Mouse (Mus musculus) intestine, embryonic 14.5 days (tissue): ENCODE results near the gene 1600002K03Rik. TPM values are rescaled to one million over a fixed set of nuclear protein-coding genes. Genes with fewer than 3 reads are reported as not detected.
A peak's percentile ranks its signal among the peaks of the same experiment; 100 is the strongest.

Experiments used
- ATAC-seq: fragments of 200-750 bp; cut with Nextera tagmentation; replicated peaks from 2 replicates; pipeline ENCODE4 v1.8.0; 2017; ENCODE audit warnings: low read depth, moderate number of reproducible peaks, moderate TSS enrichment, moderate library complexity; ENCODE audit not compliant: low FRiP score, low TSS enrichment
- DNase-seq: peaks from one replicate; pipeline ENCODE4 v3.0.0-alpha.2; 2018; ENCODE audit warnings: low spot score
- H3K27ac ChIP-seq: fragments of 300-500 bp; sonication (generic); 2 replicates; pipeline ENCODE4 v1.5.1; 2014; ENCODE audit warnings: low read depth, mild to moderate bottlenecking, control low read depth
- H3K27me3 ChIP-seq: fragments of 300-500 bp; sonication (generic); replicated peaks from 2 replicates; pipeline ENCODE4 v1.6.1; 2014; ENCODE audit warnings: low read length, control low read depth; ENCODE audit not compliant: control insufficient read depth, insufficient read depth
- H3K36me3 ChIP-seq: fragments of 300-500 bp; sonication (generic); 2 replicates; pipeline ENCODE4 v1.6.1; 2014; ENCODE audit warnings: low read length, control low read depth; ENCODE audit not compliant: control insufficient read depth, insufficient read depth
- H3K4me1 ChIP-seq: fragments of 300-500 bp; sonication (generic); replicated peaks from 2 replicates; pipeline ENCODE4 v1.6.1; 2014; ENCODE audit warnings: low read length, control low read depth, mixed read lengths; ENCODE audit not compliant: control insufficient read depth, insufficient read depth
- H3K4me2 ChIP-seq: fragments of 300-500 bp; sonication (generic); 2 replicates; pipeline ENCODE4 v1.6.1; 2014; ENCODE audit warnings: low read length
- H3K4me3 ChIP-seq: fragments of 300-500 bp; sonication (generic); 2 replicates; pipeline ENCODE4 v1.5.1; 2014; ENCODE audit warnings: low read depth, low read length, control low read depth, mixed read lengths
- H3K9ac ChIP-seq: fragments of 300-500 bp; sonication (generic); 2 replicates; pipeline ENCODE4 v1.6.1; 2014; ENCODE audit warnings: mild to moderate bottlenecking, low read length
- H3K9me3 ChIP-seq: fragments of 300-500 bp; sonication (generic); 2 replicates; pipeline ENCODE4 v1.6.1; 2016; ENCODE audit warnings: low read length, control low read depth; ENCODE audit not compliant: control insufficient read depth
- WGBS: fragments of 180-500 bp; shearing (Covaris S2); extraction: QIAGEN DNeasy Blood & Tissue Kit; methylation state at CpG from one replicate; pipeline ENCODE4 v1.1.7; 2014; 5-methylcytosine and 5-hydroxymethylcytosine counted together
- polyA plus RNA-seq: library from polyadenylated mRNA; unstranded; fragments of >200 nt; fragmentation: Nextera tagmentation; extraction: Ambion mirVana; gene quantifications from 2 replicates; pipeline ENCODE4 v1.2.1, GENCODE M21; 2014

1600002K03Rik gene
- polyA plus RNA-seq, 1 experiment from 2014 or later, result 16.7 TPM

- H3K36me3 ChIP-seq, result peaks cover 27% of the 10 kb centered on the region
- no peak overlapping the region for H3K9ac ChIP-seq
- no peaks in the 10 kb centered on the region for H3K9me3 ChIP-seq
- WGBS, result 85% methylated on average over 15 of the region's 15 CpGs
- ATAC-seq (no peak), DNase-seq (no peak)
- H3K27me3 ChIP-seq, result no peaks in the 10 kb centered on the region
- no peak overlapping the region for H3K4me2 ChIP-seq
- H3K27ac ChIP-seq, result no peak overlapping the region
- peaks cover 26% of the 10 kb centered on the region for H3K4me1 ChIP-seq
- no peak overlapping the region for H3K4me3 ChIP-seq
These were observed 1.5 kb upstream of the 1600002K03Rik start for GRCm38 (mm10) chr10:80171252-80171651.

GRCm38 (mm10) chr10:80171760-80172526 is 801 bp upstream of the 1600002K03Rik start:
- Histone ChIP-seq H3K9ac (0 out of 2 replicates have a peak overlapping the region, but pooled peaks have one; percentile 13), H3K9me3 (no peaks in the 10 kb centered on the region), H3K36me3 (peaks cover 27% of the 10 kb centered on the region), H3K4me3 (peak overlapping the region; percentile 57; the same call in 1 of the 2 replicates), H3K27ac (peak overlapping the region; percentile 90), H3K4me2 (peak overlapping the region; percentile 65), H3K27me3 (no peaks in the 10 kb centered on the region), H3K4me1 (peaks cover 21% of the 10 kb centered on the region)
- 86% methylated on average over 45 of the region's 45 CpGs for WGBS
- no peak for DNase-seq
- no peak for ATAC-seq

GRCm38 (mm10) chr10:80173358-80173757 is 614 bp downstream of the 1600002K03Rik start:
- ATAC-seq, result no peak
- Histone ChIP-seq H3K36me3 (peaks cover 27% of the 10 kb centered on the region), H3K4me3 (peak overlapping the region; percentile 57), H3K27ac (peak overlapping the region; percentile 90), H3K4me1 (peaks cover 19% of the 10 kb centered on the region), H3K9ac (peak overlapping the region; percentile 57), H3K9me3 (no peaks in the 10 kb centered on the region), H3K4me2 (peak overlapping the region; percentile 65), H3K27me3 (no peaks in the 10 kb centered on the region)
- 10% methylated on average over 11 of the region's 11 CpGs for WGBS
- DNase-seq, result no peak

GRCm38 (mm10) chr10:80173955-80174640 is 1.4 kb downstream of the 1600002K03Rik start:
- Histone ChIP-seq H3K9me3 (no peaks in the 10 kb centered on the region), H3K27me3 (no peaks in the 10 kb centered on the region), H3K27ac (no peak overlapping the region), H3K4me3 (no peak overlapping the region), H3K9ac (no peak overlapping the region), H3K4me1 (peaks cover 12% of the 10 kb centered on the region), H3K4me2 (no peak overlapping the region), H3K36me3 (peaks cover 27% of the 10 kb centered on the region)
- WGBS, result 78% methylated on average over 10 of the region's 10 CpGs
- DNase-seq (no peak), ATAC-seq (no peak)

GRCm38 (mm10) chr10:80174705-80175104 is 2.0 kb downstream of the 1600002K03Rik start:
- H3K27me3 ChIP-seq, result no peaks in the 10 kb centered on the region
- H3K9ac ChIP-seq, result no peak overlapping the region
- H3K36me3 ChIP-seq, result peaks cover 27% of the 10 kb centered on the region
- H3K9me3 ChIP-seq, result no peaks in the 10 kb centered on the region
- WGBS, result 64% methylated on average over 2 of the region's 2 CpGs
- H3K4me3 ChIP-seq, result no peak overlapping the region
- ATAC-seq, result no peak
- no peak for DNase-seq
- no peak overlapping the region for H3K4me2 ChIP-seq
- peaks cover 8% of the 10 kb centered on the region for H3K4me1 ChIP-seq
- H3K27ac ChIP-seq, result no peak overlapping the region

GRCm38 (mm10) chr10:80175536-80176269 is 3.0 kb downstream of the 1600002K03Rik start:
- no peaks in the 10 kb centered on the region for H3K27me3 ChIP-seq

GRCm38 (mm10) chr10:80176270-80176834 is 3.6 kb downstream of the 1600002K03Rik start:
- no peak for DNase-seq
- Histone ChIP-seq H3K4me3 (no peak overlapping the region), H3K36me3 (peaks cover 11% of the 10 kb centered on the region), H3K4me2 (no peak overlapping the region), H3K4me1 (peaks cover 21% of the 10 kb centered on the region), H3K9ac (no peak overlapping the region), H3K27ac (no peak overlapping the region), H3K9me3 (no peaks in the 10 kb centered on the region), H3K27me3 (no peaks in the 10 kb centered on the region)
- no peak for ATAC-seq
- WGBS, result 89% methylated on average over 5 of the region's 5 CpGs

More at GRCm38 (mm10) chr10:80175536-80176269, 3.0 kb downstream of the 1600002K03Rik start:
- no peak overlapping the region for H3K9ac ChIP-seq
- H3K4me3 ChIP-seq, result no peak overlapping the region
- H3K4me1 ChIP-seq, result peaks cover 16% of the 10 kb centered on the region
- WGBS, result 29% methylated on average over 4 of the region's 4 CpGs
- DNase-seq, result no peak
- H3K4me2 ChIP-seq, result no peak overlapping the region
- H3K9me3 ChIP-seq, result no peaks in the 10 kb centered on the region
- no peak for ATAC-seq
- H3K27ac ChIP-seq, result no peak overlapping the region
- peaks cover 18% of the 10 kb centered on the region for H3K36me3 ChIP-seq
